Mouse (Mus musculus) midbrain, embryonic 13.5 days (tissue): Measurements from ENCODE around the gene Vps13c. TPM values are rescaled to one million over a fixed set of nuclear protein-coding genes. Genes with fewer than 3 reads are reported as not detected.

Experiments
- ATAC-seq: fragments of 200-750 bp; cut with Nextera tagmentation; 2 replicates; pipeline ENCODE4 v1.8.0; 2017; ENCODE audit warnings: mild to moderate bottlenecking, moderate TSS enrichment, moderate library complexity
- H3K27ac ChIP-seq: fragments of 300-500 bp; sonication (generic); 2 replicates; pipeline ENCODE4 v1.5.1; 2015; ENCODE audit warnings: inconsistent platforms, mild to moderate bottlenecking, moderate library complexity
- H3K27me3 ChIP-seq: fragments of 300-500 bp; sonication (generic); 2 replicates; pipeline ENCODE4 v1.6.1; 2015; ENCODE audit warnings: mild to moderate bottlenecking, inconsistent platforms
- H3K36me3 ChIP-seq: fragments of 300-500 bp; sonication (generic); 2 replicates; pipeline ENCODE4 v1.6.1; 2015; ENCODE audit warnings: mild to moderate bottlenecking, inconsistent platforms
- H3K4me1 ChIP-seq: fragments of 300-500 bp; sonication (generic); replicated peaks from 2 replicates; pipeline ENCODE4 v1.6.1; 2015; ENCODE audit warnings: inconsistent platforms
- H3K4me2 ChIP-seq: fragments of 300-500 bp; sonication (generic); replicated peaks from 2 replicates; pipeline ENCODE4 v1.6.1; 2015; ENCODE audit warnings: moderate library complexity, mild to moderate bottlenecking, inconsistent platforms
- H3K4me3 ChIP-seq: fragments of 300-500 bp; sonication (generic); replicated peaks from 2 replicates; pipeline ENCODE4 v1.5.1; 2015; ENCODE audit warnings: mild to moderate bottlenecking, inconsistent platforms
- H3K9ac ChIP-seq: fragments of 300-500 bp; sonication (generic); replicated peaks from 2 replicates; pipeline ENCODE4 v1.6.1; 2015; ENCODE audit warnings: mild to moderate bottlenecking, inconsistent platforms
- H3K9me3 ChIP-seq: fragments of 300-500 bp; sonication (generic); 2 replicates; pipeline ENCODE4 v1.6.1; 2016; ENCODE audit warnings: mild to moderate bottlenecking, inconsistent platforms
- WGBS: fragments of 180-500 bp; shearing (Covaris S2); methylation state at CpG from one replicate; pipeline ENCODE4 v1.1.7; 2015; 5-methylcytosine and 5-hydroxymethylcytosine counted together
- polyA plus RNA-seq: library from polyadenylated mRNA; unstranded; fragments of >200 nt; fragmentation: Nextera tagmentation; extraction: Ambion mirVana; gene quantifications from 2 replicates; pipeline ENCODE4 v1.2.1, GENCODE M21; 2015

The Vps13c gene
- 10.0 and 10.5 TPM in 2 replicates for polyA plus RNA-seq

DNA sequence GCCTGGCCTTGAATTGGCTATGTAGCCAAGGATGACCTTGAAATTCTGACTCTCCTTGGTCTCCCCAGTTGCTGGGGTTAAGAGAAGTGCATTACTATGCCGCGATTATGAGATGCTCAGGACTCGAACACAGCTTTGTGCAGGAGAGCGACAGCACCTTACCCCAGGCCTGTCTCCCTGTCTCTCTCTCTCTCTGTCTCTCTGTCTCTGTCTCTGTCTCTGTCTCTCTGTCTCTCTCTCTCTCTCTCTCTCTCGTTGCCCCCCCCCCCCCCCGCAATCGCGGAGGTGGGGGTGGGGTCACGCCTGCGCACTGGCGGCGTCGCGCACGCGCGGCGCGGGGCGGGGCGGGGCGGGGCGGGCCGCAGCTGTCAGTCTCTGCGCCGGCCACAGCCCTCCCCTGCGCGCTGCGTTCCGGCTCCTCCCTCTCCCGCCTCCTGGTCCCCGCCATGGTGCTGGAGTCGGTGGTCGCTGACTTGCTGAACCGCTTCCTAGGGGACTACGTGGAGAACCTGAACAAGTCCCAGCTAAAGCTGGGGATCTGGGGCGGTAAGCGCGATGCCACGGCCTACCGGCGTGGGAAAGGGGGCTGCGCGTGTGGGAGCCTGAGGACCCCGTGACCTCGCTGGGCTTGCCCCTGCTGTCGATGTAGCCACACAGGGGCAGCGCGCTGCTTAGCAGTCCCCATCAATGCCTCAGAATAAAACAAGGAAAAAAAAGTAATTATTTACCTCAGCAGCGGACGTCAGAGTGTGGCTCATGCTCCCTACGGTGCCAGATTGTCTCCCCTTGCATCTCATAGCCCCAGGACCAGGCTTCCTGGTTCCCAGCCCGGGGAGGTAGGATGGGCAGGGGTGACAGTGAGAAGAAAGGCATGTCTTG is at the start of gene Vps13c:
Gene Vps13c, plus strand, starts transcription at position 416 of the 879 bp plus-strand sequence.
- under 1% methylated on average over 29 of the region's 53 CpGs for WGBS
- Histone ChIP-seq H3K9ac (peak within 1 kb of the TSS; percentile 79), H3K4me1 (peaks cover 18% of the 10 kb centered on the region), H3K36me3 (no peaks in the 10 kb centered on the region), H3K27me3 (no peaks in the 10 kb centered on the region), H3K4me3 (peak within 1 kb of the TSS; percentile 78), H3K4me2 (peak within 1 kb of the TSS; percentile 81), H3K27ac (peak within 1 kb of the TSS; percentile 85), H3K9me3 (no peaks in the 10 kb centered on the region)
- peak; percentile 99 for ATAC-seq

DNA sequence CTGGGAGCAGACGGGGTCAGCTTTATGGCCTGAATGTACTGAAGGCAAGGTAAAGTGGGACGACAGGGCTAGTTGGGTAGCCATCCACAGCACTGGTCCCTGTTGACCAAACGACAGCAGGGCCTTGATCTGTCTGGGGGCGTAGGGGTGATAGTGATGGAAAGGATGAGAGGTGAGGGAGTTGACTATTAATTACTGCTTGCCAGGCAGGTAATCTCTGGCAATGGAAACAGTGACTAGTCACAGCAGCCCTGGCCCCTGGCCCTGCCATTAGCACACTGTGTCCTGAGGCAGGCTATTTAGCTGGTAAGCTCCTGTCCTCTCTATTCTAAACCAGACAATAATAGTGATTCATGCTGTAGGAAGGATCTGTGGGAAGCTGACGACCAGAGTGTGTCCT is 47.8 kb upstream of the Vps13c start:
- 70% methylated on average over 5 of the region's 5 CpGs for WGBS
- Histone ChIP-seq H3K27me3 (no peaks in the 10 kb centered on the region), H3K9ac (no peak overlapping the region), H3K36me3 (no peaks in the 10 kb centered on the region), H3K4me2 (no peak overlapping the region), H3K9me3 (no peaks in the 10 kb centered on the region), H3K4me1 (peaks cover 26% of the 10 kb centered on the region), H3K27ac (no peak overlapping the region), H3K4me3 (no peak overlapping the region)
- no peak for ATAC-seq

DNA sequence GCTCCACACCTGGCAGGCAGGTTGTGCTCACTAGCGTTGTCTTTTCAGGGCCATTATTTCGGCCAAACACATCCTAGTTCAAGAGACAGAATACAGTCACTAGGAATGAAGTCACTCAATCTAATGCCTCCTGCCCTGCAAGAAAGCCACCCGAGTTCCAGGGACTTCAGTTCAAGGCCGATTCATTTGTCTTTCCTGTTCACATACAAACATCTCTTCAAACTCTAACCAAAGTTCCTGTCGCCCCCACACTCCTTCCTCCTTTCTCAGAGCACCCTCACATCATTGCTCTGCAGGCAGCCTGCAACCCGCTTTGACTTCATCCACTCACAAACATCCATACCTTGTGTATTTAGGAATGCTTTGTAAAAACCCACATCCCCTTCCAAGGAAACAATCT is 46.7 kb upstream of the Vps13c start:
- Histone ChIP-seq H3K9me3 (no peaks in the 10 kb centered on the region), H3K9ac (no peak overlapping the region), H3K36me3 (no peaks in the 10 kb centered on the region), H3K27ac (no peak overlapping the region), H3K27me3 (no peaks in the 10 kb centered on the region), H3K4me1 (peaks cover 26% of the 10 kb centered on the region), H3K4me2 (no peak overlapping the region), H3K4me3 (no peak overlapping the region)
- 87% methylated on average over 6 of the region's 6 CpGs for WGBS
- no peak for ATAC-seq

DNA sequence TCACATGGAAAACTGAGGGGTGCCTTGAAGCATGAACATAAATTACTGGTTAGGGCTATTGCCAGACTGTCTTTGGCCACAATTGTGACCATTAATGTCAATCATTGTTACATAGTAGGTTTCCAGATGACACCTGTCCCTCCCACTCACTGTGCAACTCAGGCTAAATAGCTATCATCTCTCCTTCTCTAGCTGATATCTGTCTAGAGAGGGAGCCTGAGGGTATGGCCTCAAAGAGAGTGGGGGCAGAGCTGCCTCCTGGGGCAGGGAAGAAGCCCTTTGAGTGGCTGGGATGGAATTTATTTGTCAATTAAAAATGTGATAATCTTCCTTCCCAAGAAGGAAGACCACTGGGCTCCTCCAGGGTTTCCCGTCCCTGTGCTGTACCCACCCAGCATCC is 46.0 kb upstream of the Vps13c start:
- WGBS, result 73% methylated on average over 1 of the region's 1 CpGs
- H3K27ac ChIP-seq, result peak overlapping the region; percentile 79
- no peak overlapping the region for H3K4me2 ChIP-seq
- no peaks in the 10 kb centered on the region for H3K9me3 ChIP-seq
- peaks cover 26% of the 10 kb centered on the region for H3K4me1 ChIP-seq
- H3K36me3 ChIP-seq, result no peaks in the 10 kb centered on the region
- peak; percentile 59 for ATAC-seq
- H3K4me3 ChIP-seq, result no peak overlapping the region
- H3K9ac ChIP-seq, result no peak overlapping the region
- H3K27me3 ChIP-seq, result no peaks in the 10 kb centered on the region

DNA sequence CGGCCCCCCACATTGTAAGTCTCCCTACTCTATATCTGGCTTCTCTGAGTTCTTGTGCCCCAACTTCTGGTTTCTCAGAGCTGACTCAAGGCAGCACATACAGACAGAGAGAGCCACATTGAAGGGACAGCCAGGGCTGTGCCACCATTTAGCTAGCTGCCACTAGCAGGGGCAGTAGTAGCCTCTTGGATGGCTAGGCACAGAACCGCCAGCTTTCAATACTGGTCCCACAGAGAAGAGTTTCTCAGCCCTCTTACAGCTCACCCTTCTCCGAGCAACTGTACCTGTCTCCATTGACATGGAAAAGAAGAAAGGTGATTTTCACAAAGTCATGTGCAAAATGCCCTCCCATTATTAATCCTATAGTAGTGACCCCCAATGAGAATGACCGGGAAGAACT is 45.5 kb upstream of the Vps13c start:
- H3K4me2 ChIP-seq, result no peak overlapping the region
- peak; percentile 51; the same call in 1 of the 2 replicates for ATAC-seq
- H3K27me3 ChIP-seq, result no peaks in the 10 kb centered on the region
- H3K4me3 ChIP-seq, result no peak overlapping the region
- H3K9ac ChIP-seq, result no peak overlapping the region
- WGBS, result 91% methylated on average over 4 of the region's 4 CpGs
- H3K27ac ChIP-seq, result peak overlapping the region; percentile 79
- no peaks in the 10 kb centered on the region for H3K9me3 ChIP-seq
- H3K36me3 ChIP-seq, result no peaks in the 10 kb centered on the region
- H3K4me1 ChIP-seq, result peaks cover 26% of the 10 kb centered on the region

DNA sequence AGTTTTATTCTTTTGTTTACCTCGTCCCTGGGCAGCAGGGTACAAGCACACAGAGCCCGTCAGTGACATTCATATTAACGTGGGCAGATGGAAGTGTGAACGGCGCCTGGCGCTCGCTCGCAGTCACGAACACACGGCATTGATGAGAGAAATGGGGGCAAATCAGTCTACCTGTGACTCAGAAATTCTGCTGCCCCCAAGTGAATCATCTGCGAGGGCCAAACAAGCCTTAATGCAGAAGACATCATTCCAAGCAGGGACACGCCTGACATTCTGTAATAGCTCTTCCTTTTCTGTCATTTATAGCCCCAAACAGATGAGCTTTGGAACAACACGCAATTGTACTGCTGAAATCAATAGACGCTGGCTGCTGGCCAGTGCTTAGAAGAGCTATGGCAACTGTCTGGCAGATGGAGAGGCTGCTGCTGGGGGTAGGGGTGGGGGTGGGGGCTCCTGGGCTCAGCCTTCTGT is 45.0 kb upstream of the Vps13c start:
- 38% methylated on average over 14 of the region's 14 CpGs for WGBS
- peaks cover 26% of the 10 kb centered on the region for H3K4me1 ChIP-seq
- H3K4me2 ChIP-seq, result peak overlapping the region; percentile 36
- no peak overlapping the region for H3K9ac ChIP-seq
- no peak overlapping the region for H3K4me3 ChIP-seq
- H3K36me3 ChIP-seq, result no peaks in the 10 kb centered on the region
- no peaks in the 10 kb centered on the region for H3K9me3 ChIP-seq
- ATAC-seq, result peak; percentile 82
- H3K27ac ChIP-seq, result peak overlapping the region; percentile 79
- H3K27me3 ChIP-seq, result no peaks in the 10 kb centered on the region

DNA sequence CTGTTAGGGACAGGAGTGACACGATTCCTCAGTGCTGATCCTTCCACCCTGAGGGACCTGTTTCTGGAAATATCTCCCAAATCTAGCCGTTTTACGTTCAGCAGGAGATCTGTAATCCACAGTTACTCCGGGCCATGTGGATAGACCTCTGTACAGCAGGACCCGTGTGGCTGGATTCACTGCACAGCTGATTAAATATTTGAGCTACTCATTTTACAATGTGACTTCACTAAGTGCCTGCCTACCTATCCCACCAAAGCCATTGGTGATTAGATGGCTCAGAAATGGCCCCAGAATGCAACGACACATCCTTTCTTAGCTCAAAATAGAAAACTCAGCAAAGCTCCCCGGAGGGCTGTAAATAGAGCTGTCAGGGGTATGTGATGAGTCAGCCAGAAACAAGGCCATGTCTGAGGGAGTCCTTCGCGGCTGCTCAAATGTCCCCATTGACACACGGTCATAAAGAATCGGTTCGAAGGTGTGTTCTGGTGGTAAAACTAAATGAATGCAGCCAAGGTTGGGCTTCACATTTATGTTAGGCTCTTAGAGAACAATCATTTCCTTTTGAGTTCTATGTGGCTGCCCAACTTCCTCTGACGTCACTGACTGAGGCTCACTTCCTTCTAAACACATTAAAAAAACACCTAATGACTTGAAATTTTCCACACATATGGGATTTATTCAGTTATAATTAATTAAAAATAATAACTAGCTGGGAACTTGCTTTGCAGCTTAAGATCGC is 40.9 kb upstream of the Vps13c start:
- Histone ChIP-seq H3K27ac (no peak overlapping the region), H3K27me3 (no peaks in the 10 kb centered on the region), H3K36me3 (no peaks in the 10 kb centered on the region), H3K4me1 (peaks cover 23% of the 10 kb centered on the region), H3K4me2 (no peak overlapping the region), H3K9me3 (no peaks in the 10 kb centered on the region), H3K9ac (no peak overlapping the region), H3K4me3 (no peak overlapping the region)
- ATAC-seq, result no peak
- 70% methylated on average over 14 of the region's 14 CpGs for WGBS

DNA sequence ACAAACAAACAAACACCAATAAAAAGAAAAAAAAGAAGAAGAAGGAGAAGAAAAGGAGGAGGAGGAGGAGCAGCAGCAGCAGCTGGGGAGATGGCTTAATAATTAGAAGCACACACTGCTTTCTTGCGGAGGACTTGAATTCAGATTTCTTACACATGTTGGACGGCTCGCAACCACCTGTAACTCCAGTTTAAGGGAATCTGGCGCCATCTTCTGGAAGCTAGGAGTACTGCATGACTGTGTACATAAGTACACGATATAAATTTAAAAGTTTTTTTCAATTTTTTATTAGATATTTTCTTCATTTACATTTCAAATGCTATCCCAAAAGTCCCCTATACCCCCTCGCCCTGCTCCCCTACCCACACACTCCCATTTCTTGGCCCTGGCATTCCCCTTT is 38.0 kb upstream of the Vps13c start:
- no peak overlapping the region for H3K9ac ChIP-seq
- no peaks in the 10 kb centered on the region; the same call in 1 of the 2 replicates for H3K4me1 ChIP-seq
- 35% methylated on average over 6 of the region's 6 CpGs for WGBS
- ATAC-seq, result no peak
- no peak overlapping the region for H3K4me3 ChIP-seq
- no peaks in the 10 kb centered on the region for H3K27me3 ChIP-seq
- no peaks in the 10 kb centered on the region for H3K36me3 ChIP-seq
- H3K9me3 ChIP-seq, result no peaks in the 10 kb centered on the region
- no peak overlapping the region for H3K27ac ChIP-seq
- H3K4me2 ChIP-seq, result no peak overlapping the region

DNA sequence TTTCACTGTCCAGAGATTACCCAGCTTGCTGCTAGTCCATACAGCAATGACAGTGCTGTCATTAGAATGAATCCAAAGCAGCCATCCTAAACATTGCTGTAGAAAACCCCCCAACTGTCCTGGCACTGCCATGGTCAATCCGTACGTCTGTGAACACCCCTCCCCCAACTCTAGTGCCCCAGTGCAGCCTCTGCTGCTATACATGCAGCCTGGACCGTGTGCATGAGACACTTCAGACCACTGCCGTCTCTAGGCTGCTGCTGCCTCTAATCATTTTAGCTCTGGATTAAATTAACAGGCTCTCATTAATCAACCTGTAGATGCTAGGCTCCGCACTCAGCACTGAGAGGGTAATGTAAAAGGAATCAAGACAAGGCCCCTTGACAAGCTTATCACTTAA is 33.2 kb upstream of the Vps13c start:
- no peaks in the 10 kb centered on the region for H3K36me3 ChIP-seq
- WGBS, result 77% methylated on average over 5 of the region's 5 CpGs
- H3K4me3 ChIP-seq, result no peak overlapping the region
- no peaks in the 10 kb centered on the region for H3K9me3 ChIP-seq
- H3K27ac ChIP-seq, result no peak overlapping the region
- no peaks in the 10 kb centered on the region for H3K27me3 ChIP-seq
- H3K4me1 ChIP-seq, result peaks cover 6% of the 10 kb centered on the region; the same call in 1 of the 2 replicates
- ATAC-seq, result no peak
- H3K4me2 ChIP-seq, result no peak overlapping the region
- no peak overlapping the region for H3K9ac ChIP-seq

DNA sequence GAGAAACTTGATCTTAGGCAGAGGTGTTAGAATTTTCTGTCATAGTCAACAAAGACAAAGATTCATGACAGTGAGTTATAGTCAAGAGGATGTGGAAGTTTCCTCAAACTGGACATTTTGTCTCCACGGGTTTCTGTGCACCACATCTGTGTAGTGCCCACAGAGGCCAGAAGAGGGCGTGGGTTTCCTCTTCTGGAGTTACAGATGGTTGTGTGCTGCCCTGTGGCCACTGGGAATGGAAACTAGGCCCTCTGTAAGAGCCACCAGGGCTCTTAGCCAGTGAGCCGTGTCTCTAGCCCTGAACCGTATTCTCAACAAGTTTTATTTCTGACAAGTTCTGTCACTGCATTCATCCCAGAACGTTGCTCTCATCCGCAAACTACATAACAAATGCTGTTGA is 29.7 kb upstream of the Vps13c start:
- H3K36me3 ChIP-seq, result no peaks in the 10 kb centered on the region
- no peaks in the 10 kb centered on the region for H3K9me3 ChIP-seq
- no peak overlapping the region for H3K4me2 ChIP-seq
- ATAC-seq, result no peak
- no peak overlapping the region for H3K9ac ChIP-seq
- H3K4me3 ChIP-seq, result no peak overlapping the region
- H3K4me1 ChIP-seq, result peaks cover 13% of the 10 kb centered on the region; the same call in 1 of the 2 replicates
- H3K27ac ChIP-seq, result no peak overlapping the region
- WGBS, result 60% methylated on average over 6 of the region's 6 CpGs
- H3K27me3 ChIP-seq, result no peaks in the 10 kb centered on the region

DNA sequence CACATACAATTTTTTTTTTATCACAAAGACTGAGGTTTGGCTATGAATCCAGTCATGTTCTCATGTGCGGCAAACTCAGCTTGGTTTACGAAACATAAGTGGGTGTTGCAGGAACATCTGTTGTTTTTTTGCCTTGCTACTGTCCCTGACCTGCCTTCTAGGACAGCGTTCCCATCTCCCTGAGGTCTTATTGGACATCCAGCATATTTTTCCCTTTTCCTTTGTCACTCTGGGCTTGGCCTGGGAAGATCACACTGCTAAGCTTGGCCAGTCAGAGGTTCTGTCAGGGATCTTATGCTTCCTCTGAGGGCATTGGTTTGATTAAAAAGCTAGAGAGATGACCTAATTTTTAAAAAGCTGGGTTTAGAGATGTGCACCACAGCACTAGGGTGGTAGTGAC is 29.1 kb upstream of the Vps13c start:
- WGBS, result 86% methylated on average over 3 of the region's 3 CpGs
- H3K9ac ChIP-seq, result no peak overlapping the region
- no peaks in the 10 kb centered on the region for H3K27me3 ChIP-seq
- H3K9me3 ChIP-seq, result no peaks in the 10 kb centered on the region
- no peaks in the 10 kb centered on the region for H3K36me3 ChIP-seq
- H3K4me1 ChIP-seq, result peaks cover 13% of the 10 kb centered on the region; the same call in 1 of the 2 replicates
- H3K4me2 ChIP-seq, result no peak overlapping the region
- no peak overlapping the region for H3K4me3 ChIP-seq
- H3K27ac ChIP-seq, result no peak overlapping the region
- no peak for ATAC-seq

DNA sequence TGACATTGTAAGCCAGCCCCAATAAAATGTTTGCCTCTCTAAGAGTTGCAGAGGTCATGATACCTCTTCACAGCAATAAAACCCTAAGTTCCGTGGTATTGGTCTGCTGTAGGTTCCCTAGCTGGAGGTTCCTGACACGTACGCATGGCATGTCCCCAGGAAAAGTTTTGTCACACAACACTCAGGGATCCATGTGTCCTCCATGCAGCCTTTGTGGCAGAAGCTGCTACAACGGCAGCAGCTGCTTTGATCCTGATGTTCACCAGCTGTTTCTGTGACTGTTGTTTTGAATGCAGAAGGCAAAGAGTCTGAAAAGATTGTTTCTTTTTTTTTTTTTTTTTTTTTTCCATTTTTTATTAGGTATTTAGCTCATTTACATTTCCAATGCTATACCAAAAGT is 27.0 kb upstream of the Vps13c start:
- H3K36me3 ChIP-seq, result no peaks in the 10 kb centered on the region
- H3K4me3 ChIP-seq, result no peak overlapping the region
- 72% methylated on average over 4 of the region's 4 CpGs for WGBS
- no peaks in the 10 kb centered on the region for H3K9me3 ChIP-seq
- H3K4me1 ChIP-seq, result peaks cover 13% of the 10 kb centered on the region; the same call in 1 of the 2 replicates
- H3K4me2 ChIP-seq, result no peak overlapping the region
- ATAC-seq, result no peak
- no peak overlapping the region for H3K9ac ChIP-seq
- no peak overlapping the region for H3K27ac ChIP-seq
- H3K27me3 ChIP-seq, result no peaks in the 10 kb centered on the region
